Mouse (Mus musculus) lung, postnatal 0 days (tissue): ENCODE measurements at regions not wholly inside any gene's neighbourhood (a gene's known extent, or its start where the extent isn't known, plus 50 kb on each side); places are given as distances from the start of the nearest gene placed in this dataset.

Source experiments
- ATAC-seq: fragments of 200-750 bp; cut with Nextera tagmentation; 2 replicates; pipeline ENCODE4 v1.8.0; 2017; ENCODE audit warnings: moderate library complexity
- DNase-seq: peaks from one replicate; pipeline ENCODE4 v3.0.0-alpha.2; 2016; ENCODE audit warnings: low spot score
- H3K27ac ChIP-seq: fragments of 300-500 bp; sonication (generic); 2 replicates; pipeline ENCODE4 v1.5.1; 2014; ENCODE audit warnings: antibody characterized with exemption, mild to moderate bottlenecking, low read length, mixed read lengths
- H3K27me3 ChIP-seq: fragments of 300-500 bp; sonication (generic); replicated peaks from 2 replicates; pipeline ENCODE4 v1.6.1; 2014; ENCODE audit warnings: low read length, mixed read lengths; ENCODE audit not compliant: insufficient read depth
- H3K36me3 ChIP-seq: fragments of 300-500 bp; sonication (generic); 2 replicates; pipeline ENCODE4 v1.6.1; 2014; ENCODE audit warnings: low read length, mixed read lengths; ENCODE audit not compliant: insufficient read depth
- H3K4me1 ChIP-seq: fragments of 300-500 bp; sonication (generic); 2 replicates; pipeline ENCODE4 v1.6.1; 2014; ENCODE audit warnings: antibody characterized with exemption, low read depth, low read length, mixed read lengths; ENCODE audit not compliant: insufficient read depth
- H3K4me2 ChIP-seq: fragments of 300-500 bp; sonication (generic); replicated peaks from 2 replicates; pipeline ENCODE4 v1.6.1; 2014; ENCODE audit warnings: low read depth, mild to moderate bottlenecking, low read length, moderate library complexity, mixed read lengths
- H3K4me3 ChIP-seq: fragments of 300-500 bp; sonication (generic); 2 replicates; pipeline ENCODE4 v1.5.1; 2014; ENCODE audit warnings: low read depth, low read length
- H3K9ac ChIP-seq: fragments of 300-500 bp; sonication (generic); replicated peaks from 2 replicates; pipeline ENCODE4 v1.6.1; 2014; ENCODE audit warnings: low read depth, mild to moderate bottlenecking
- H3K9me3 ChIP-seq: fragments of 300-500 bp; sonication (generic); 2 replicates; pipeline ENCODE4 v1.6.1; 2016; ENCODE audit warnings: low read length, mixed read lengths
- CTCF ChIP-seq: IDR thresholded peaks from 2 replicates; pipeline ENCODE4 v1.5.1; 2016; ENCODE audit warnings: antibody characterized with exemption, mild to moderate bottlenecking
- EP300 ChIP-seq: IDR thresholded peaks from 2 replicates; pipeline ENCODE4 v1.6.1; 2016; ENCODE audit warnings: antibody characterized with exemption, mild to moderate bottlenecking, control low read depth
- WGBS: fragments of 180-500 bp; shearing (Covaris S2); extraction: QIAGEN DNeasy Blood & Tissue Kit; methylation state at CpG from one replicate; pipeline ENCODE4 v1.1.7; 2014; 5-methylcytosine and 5-hydroxymethylcytosine counted together

DNA sequence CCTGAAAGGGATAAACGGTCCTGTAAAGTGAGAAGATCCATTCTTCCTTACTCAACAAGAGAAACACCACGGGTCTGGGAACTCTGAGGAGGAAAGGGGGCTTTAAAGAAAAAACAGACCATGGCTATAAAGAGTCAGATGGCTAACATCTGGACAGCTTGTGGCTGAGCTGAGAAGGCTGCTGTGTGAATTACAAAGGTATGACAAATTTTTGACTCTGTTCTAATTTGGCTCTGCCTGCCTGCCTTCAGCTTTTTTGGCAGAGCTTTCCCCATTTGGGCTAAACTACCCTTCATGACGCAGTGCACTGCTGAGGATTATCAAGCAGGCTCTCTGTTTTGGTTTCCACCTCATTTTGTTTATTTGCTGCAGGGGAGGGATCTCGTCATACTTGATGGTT, 100.8 kb upstream of the Nek7 start:
- no peaks in the 10 kb centered on the region for H3K36me3 ChIP-seq
- H3K27me3 ChIP-seq: no peaks in the 10 kb centered on the region
- DNase-seq: no peak
- TF ChIP-seq EP300 (no peak), CTCF (no peak)
- no peak overlapping the region for H3K4me2 ChIP-seq
- H3K27ac ChIP-seq: no peak overlapping the region
- ATAC-seq: no peak
- WGBS: 46% methylated on average over 4 of the region's 4 CpGs
- no peaks in the 10 kb centered on the region for H3K4me1 ChIP-seq
- no peak overlapping the region for H3K4me3 ChIP-seq
- no peak overlapping the region for H3K9ac ChIP-seq
- H3K9me3 ChIP-seq: no peaks in the 10 kb centered on the region

DNA sequence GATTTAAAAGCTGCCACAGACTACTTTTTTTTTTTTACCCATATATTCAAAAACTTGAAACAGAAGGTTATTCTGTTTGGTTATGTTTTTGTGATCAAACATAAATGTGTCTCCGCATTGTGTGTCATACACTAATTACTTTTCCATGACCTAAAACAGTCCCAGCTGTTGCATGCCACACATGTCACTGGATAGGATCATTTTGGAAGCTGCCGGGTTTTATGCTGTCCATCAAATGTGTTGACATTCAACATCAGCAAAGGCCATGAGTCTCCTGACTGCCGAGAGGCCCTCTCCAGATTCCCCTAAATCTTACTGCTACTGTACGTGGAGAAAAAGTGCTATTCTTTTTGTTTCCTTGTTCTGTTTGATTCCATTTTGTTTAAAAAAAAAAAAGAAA, 99.4 kb upstream of the Nek7 start:
- Histone ChIP-seq H3K4me3 (no peak overlapping the region), H3K27ac (no peak overlapping the region), H3K9me3 (no peaks in the 10 kb centered on the region), H3K27me3 (no peaks in the 10 kb centered on the region), H3K9ac (no peak overlapping the region), H3K36me3 (no peaks in the 10 kb centered on the region), H3K4me2 (no peak overlapping the region), H3K4me1 (no peaks in the 10 kb centered on the region)
- 63% methylated on average over 4 of the region's 4 CpGs for whole genome bisulfite sequencing
- no peak for DNase-seq
- TF ChIP-seq EP300: no peak
- ATAC-seq: no peak

DNA sequence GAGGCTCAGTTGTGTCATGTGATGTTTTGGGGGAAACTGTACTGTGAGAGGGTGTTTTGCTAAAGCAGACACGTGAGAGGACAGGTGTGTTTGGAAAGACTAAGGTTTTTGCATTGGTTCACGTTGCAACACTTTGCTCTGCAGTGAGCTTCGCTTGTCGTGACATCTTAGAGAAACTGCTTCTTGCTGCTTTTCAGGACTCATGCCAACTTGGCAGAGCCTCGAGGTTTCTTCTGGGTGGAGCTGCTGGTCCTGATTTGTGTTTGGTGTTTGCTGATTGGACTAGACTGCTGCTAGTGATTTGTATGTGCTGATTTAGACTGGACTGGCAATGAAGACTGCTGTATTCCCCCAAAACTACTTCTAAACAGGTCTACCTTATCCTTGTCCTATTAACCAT, 97.0 kb upstream of the Nek7 start:
- H3K36me3 ChIP-seq: no peaks in the 10 kb centered on the region
- no peak overlapping the region for H3K4me3 ChIP-seq
- no peak overlapping the region for H3K27ac ChIP-seq
- TF ChIP-seq EP300 (no peak), CTCF (no peak)
- DNase-seq (no peak), ATAC-seq (no peak)
- no peak overlapping the region for H3K9ac ChIP-seq
- H3K9me3 ChIP-seq: no peaks in the 10 kb centered on the region
- no peak overlapping the region for H3K4me2 ChIP-seq
- WGBS: 46% methylated on average over 5 of the region's 5 CpGs
- no peaks in the 10 kb centered on the region for H3K27me3 ChIP-seq
- no peaks in the 10 kb centered on the region for H3K4me1 ChIP-seq

DNA sequence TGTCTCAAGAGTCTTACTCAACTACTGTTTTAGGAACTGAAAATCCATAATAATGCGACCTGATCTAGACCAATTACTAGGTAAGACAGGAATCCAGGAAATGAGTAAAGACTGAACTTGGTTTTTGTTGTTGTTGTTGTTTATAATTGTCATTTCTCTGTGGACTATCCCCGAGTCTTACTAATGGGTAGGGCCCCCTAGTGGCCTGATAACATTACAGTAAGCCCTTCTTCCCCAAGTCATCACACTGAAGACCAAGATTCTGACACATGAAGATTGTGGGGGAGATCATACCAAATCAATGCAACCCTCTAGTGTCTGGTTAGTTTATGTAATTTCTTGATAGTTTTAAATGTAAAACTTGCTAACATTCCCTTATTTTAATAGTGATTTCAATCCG, 95.2 kb upstream of the Nek7 start:
- Histone ChIP-seq H3K4me3 (no peak overlapping the region), H3K9me3 (no peaks in the 10 kb centered on the region), H3K4me1 (no peaks in the 10 kb centered on the region), H3K4me2 (no peak overlapping the region), H3K36me3 (no peaks in the 10 kb centered on the region), H3K27me3 (no peaks in the 10 kb centered on the region), H3K27ac (no peak overlapping the region), H3K9ac (no peak overlapping the region)
- DNase-seq (no peak), ATAC-seq (no peak)
- TF ChIP-seq CTCF (peak; percentile 27; the same call in 1 of the 2 replicates), EP300 (no peak)
- WGBS: 63% methylated on average over 3 of the region's 3 CpGs

DNA sequence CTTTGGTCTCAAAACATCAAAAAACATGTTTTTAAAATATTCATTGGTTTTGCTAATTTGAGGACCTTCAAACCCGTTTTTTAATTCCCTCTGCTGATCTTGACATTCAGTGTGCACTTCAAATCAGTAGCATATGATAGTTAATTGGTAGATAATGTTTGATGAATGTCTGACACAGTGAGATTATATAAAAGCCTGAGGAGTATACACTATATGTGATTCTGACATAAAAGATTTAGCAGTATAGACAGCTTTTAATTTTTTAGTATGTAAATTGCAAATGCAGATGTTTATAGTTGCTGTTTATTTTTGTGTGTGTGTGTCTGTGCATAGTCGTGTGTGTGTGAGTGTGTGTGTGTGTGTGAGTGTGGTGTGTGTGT, 89.3 kb upstream of the Nek7 start:
- H3K9ac ChIP-seq: no peak overlapping the region
- TF ChIP-seq CTCF (no peak), EP300 (no peak)
- no peaks in the 10 kb centered on the region for H3K9me3 ChIP-seq
- H3K27ac ChIP-seq: no peak overlapping the region
- ATAC-seq (no peak), DNase-seq (no peak)
- H3K4me1 ChIP-seq: no peaks in the 10 kb centered on the region
- H3K36me3 ChIP-seq: no peaks in the 10 kb centered on the region
- 40% methylated on average over 2 of the region's 2 CpGs for WGBS
- no peak overlapping the region for H3K4me3 ChIP-seq
- no peak overlapping the region for H3K4me2 ChIP-seq
- no peaks in the 10 kb centered on the region for H3K27me3 ChIP-seq

DNA sequence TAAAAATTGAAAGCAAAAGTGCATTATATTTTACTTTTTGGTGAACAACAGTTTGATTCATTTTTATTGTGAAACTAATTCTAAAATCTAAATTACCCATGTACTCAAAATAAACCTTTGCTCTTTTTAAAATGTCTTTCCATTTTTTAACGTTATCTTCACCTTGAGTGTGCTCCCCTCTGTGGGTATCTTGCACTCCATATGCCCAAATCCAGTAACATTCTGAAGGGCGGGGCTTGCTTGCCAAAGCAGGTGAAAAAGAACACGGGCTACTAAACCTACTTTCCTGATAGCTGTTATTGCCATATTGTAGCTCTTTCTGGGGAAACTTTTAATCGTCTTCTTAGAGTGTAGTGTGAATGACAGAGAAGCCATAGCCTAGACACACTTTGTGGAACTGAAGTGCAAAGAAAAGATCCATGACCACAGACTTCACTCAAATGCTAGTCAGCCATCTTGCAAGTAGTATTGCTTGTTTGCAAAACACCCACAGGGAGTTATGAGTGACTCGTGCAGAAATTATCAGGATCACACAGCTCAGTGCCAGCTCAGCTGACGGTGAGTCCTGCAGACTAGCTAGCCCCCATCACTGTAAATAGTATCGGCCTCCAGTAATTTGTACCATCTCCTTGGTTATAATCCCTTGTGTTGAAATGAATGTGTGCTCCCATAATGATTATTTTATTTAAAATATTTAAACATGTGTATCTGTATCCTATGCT, 88.7 kb upstream of the Nek7 start:
- Histone ChIP-seq H3K4me3 (no peak overlapping the region), H3K4me2 (no peak overlapping the region), H3K27me3 (no peaks in the 10 kb centered on the region), H3K9me3 (no peaks in the 10 kb centered on the region), H3K36me3 (no peaks in the 10 kb centered on the region), H3K9ac (no peak overlapping the region), H3K27ac (no peak overlapping the region), H3K4me1 (no peaks in the 10 kb centered on the region)
- ATAC-seq (no peak), DNase-seq (no peak)
- 70% methylated on average over 7 of the region's 7 CpGs for WGBS
- TF ChIP-seq CTCF: no peak
- no peak for TF ChIP-seq EP300

DNA sequence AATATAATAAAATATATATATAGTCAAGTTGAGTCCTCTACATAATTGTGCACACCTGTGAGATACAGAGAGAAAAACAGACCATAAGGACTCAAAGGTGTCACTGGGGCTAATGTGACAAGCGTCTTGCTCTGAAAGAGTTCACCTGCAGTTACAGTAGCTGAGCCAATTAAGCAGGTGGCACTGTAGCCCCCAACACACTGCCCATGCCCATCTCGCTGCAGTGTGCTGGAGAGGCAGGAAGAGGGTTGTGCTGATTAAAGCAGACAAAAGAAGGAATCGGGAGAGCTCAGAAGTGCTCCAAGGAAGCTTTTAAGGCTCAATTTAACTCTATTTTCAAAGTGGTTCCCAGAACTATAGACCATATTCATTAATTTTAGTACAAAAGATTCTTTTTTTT, 88.0 kb upstream of the Nek7 start:
- Histone ChIP-seq H3K4me3 (no peak overlapping the region), H3K9ac (no peak overlapping the region), H3K27me3 (no peaks in the 10 kb centered on the region), H3K27ac (no peak overlapping the region), H3K36me3 (no peaks in the 10 kb centered on the region), H3K4me2 (no peak overlapping the region), H3K9me3 (no peaks in the 10 kb centered on the region), H3K4me1 (no peaks in the 10 kb centered on the region)
- 57% methylated on average over 3 of the region's 3 CpGs for WGBS
- DNase-seq (no peak), ATAC-seq (no peak)
- TF ChIP-seq CTCF (no peak), EP300 (no peak)
